Comparison of ENCODE assay signal across 15 mouse cellular contexts in the genomic region with DNA sequence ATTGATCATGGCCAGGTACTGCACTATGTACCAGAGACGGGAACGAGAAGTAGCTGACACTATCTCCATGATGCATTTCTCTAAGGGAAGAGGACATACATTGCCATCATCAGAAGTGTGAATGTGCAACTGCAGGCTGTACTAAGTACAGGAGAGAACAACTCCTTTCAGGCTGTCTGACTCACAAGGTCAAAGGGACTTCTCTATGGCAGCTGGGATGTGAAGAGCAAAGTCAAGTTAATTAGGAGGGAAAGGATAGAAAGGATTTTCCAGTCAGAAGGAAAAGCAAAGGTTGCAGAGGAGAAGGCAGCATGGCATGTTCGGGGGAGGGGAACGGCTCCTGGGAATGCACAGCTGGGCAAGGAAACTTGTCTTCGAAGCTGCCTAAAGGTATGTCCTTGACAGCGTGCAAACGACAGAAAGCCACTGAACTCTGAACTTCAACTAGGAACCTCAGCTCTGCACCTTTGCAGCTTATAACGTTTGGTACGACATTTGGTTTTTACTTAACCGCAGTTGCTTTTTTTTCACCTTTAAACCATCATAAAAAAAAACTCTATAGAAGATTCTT. TPM values are rescaled to one million over a fixed set of nuclear protein-coding genes. Genes with fewer than 3 reads are reported as not detected.
DNase-seq lines count a peak whose midpoint lies in the region; ATAC-seq lines count a peak whose summit lies in the region.
"Had no signal": no experiment of that assay in that cellular context is flagged by ENCODE, and none has a peak within 500 bp of the region (broad histone marks: within the 10 kb centered on the region; RNA-seq: fewer than 3 reads in every experiment).

No protein-coding gene starts in this region.

- H3K4me1 ChIP-seq in hindbrain, embryonic 12.5 days = peaks cover 16% of the 10 kb centered on the region
- no peaks in the 10 kb centered on the region for H3K4me1 ChIP-seq in hindbrain, embryonic 16.5 days (ENCODE audit: control insufficient read depth, insufficient read depth, low read depth, low read length)
- H3K4me1 ChIP-seq in midbrain, embryonic 12.5 days = peaks cover 20% of the 10 kb centered on the region
- peaks cover 18% of the 10 kb centered on the region for H3K4me1 ChIP-seq in midbrain, embryonic 10.5 days
- peaks cover 18% of the 10 kb centered on the region for H3K4me1 ChIP-seq in forebrain, embryonic 12.5 days
- peaks cover 20% of the 10 kb centered on the region for H3K4me1 ChIP-seq in neural tube, embryonic 13.5 days (replicated peaks)

- no peak overlapping the region for H3K4me2 ChIP-seq in hindbrain, embryonic 12.5 days (replicated peaks)
- H3K4me2 ChIP-seq in hindbrain, embryonic 16.5 days (ENCODE audit: low read length) = no peak overlapping the region
- H3K4me2 ChIP-seq in midbrain, embryonic 12.5 days (replicated peaks) = no peak overlapping the region
- H3K4me2 ChIP-seq in forebrain, embryonic 12.5 days = peak overlapping the region; percentile 16; the same call in 1 of the 2 replicates
- H3K4me2 ChIP-seq in neural tube, embryonic 13.5 days = no peak overlapping the region
- H3K4me2 ChIP-seq: embryonic facial prominence, embryonic 13.5 days; heart, embryonic 15.5 days; liver, embryonic 11.5 days had no signal

- no peaks in the 10 kb centered on the region for H3K9me3 ChIP-seq in hindbrain, embryonic 12.5 days (replicated peaks)
- H3K9me3 ChIP-seq in hindbrain, embryonic 16.5 days (ENCODE audit: control insufficient read depth, low read length) = no peaks in the 10 kb centered on the region
- H3K9me3 ChIP-seq in midbrain, embryonic 12.5 days = no peaks in the 10 kb centered on the region
- H3K9me3 ChIP-seq in midbrain, embryonic 10.5 days (replicated peaks) = no peaks in the 10 kb centered on the region
- H3K9me3 ChIP-seq in forebrain, embryonic 12.5 days = no peaks in the 10 kb centered on the region
- H3K9me3 ChIP-seq in neural tube, embryonic 13.5 days = no peaks in the 10 kb centered on the region
- H3K9me3 ChIP-seq: embryonic facial prominence, embryonic 13.5 days; heart, embryonic 15.5 days; lung, embryonic 15.5 days had no signal

- H3K36me3 ChIP-seq in hindbrain, embryonic 12.5 days = peaks cover 8% of the 10 kb centered on the region; the same call in 1 of the 2 replicates
- H3K36me3 ChIP-seq in hindbrain, embryonic 16.5 days (ENCODE audit: control insufficient read depth, insufficient read depth, low read length) = peaks cover 4% of the 10 kb centered on the region; the same call in 1 of the 2 replicates
- peaks cover 14% of the 10 kb centered on the region for H3K36me3 ChIP-seq in midbrain, embryonic 12.5 days
- peaks cover 18% of the 10 kb centered on the region for H3K36me3 ChIP-seq in midbrain, embryonic 10.5 days
- peaks cover 13% of the 10 kb centered on the region; the same call in 1 of the 2 replicates for H3K36me3 ChIP-seq in forebrain, embryonic 12.5 days (replicated peaks)
- peaks cover 18% of the 10 kb centered on the region for H3K36me3 ChIP-seq in neural tube, embryonic 13.5 days

- no peak for DNase-seq in midbrain, embryonic 10.5 days (ENCODE audit: low spot score)
- DNase-seq in spleen, postnatal 36 days (ENCODE audit: low spot score in 2 of 2) = no peak
- DNase-seq: cerebellum, adult 9-10 months; gastrocnemius, postnatal 25 days; thymus, postnatal 25 days had no signal

- WGBS in hindbrain, embryonic 12.5 days = 65% methylated on average over 10 of the region's 10 CpGs
- WGBS in hindbrain, embryonic 16.5 days = 67% methylated on average over 10 of the region's 10 CpGs
- WGBS in midbrain, embryonic 12.5 days = 75% methylated on average over 10 of the region's 10 CpGs
- 82% methylated on average over 10 of the region's 10 CpGs for WGBS in midbrain, embryonic 10.5 days
- WGBS in forebrain, embryonic 12.5 days = 53% methylated on average over 10 of the region's 10 CpGs
- 68% methylated on average over 10 of the region's 10 CpGs for WGBS in neural tube, embryonic 13.5 days

- ATAC-seq in hindbrain, embryonic 12.5 days (ENCODE audit: low FRiP score) = peak; percentile 74; the same call in 1 of the 2 replicates
- ATAC-seq in hindbrain, embryonic 16.5 days = no peak
- ATAC-seq in midbrain, embryonic 12.5 days (ENCODE audit: low FRiP score, low read depth) = 0 out of 2 replicates have a peak, but pooled peaks have one; percentile 27
- ATAC-seq in forebrain, embryonic 12.5 days (ENCODE audit: low FRiP score) = peak; percentile 71; the same call in 1 of the 2 replicates
- ATAC-seq in neural tube, embryonic 13.5 days (ENCODE audit: low read depth) = peak; percentile 45; the same call in 1 of the 2 replicates
- ATAC-seq: activated CD4-positive, CD25-positive, alpha-beta regulatory T cell, adult 4 months had no signal

- H3K27ac ChIP-seq in hindbrain, embryonic 12.5 days = no peak overlapping the region
- H3K27ac ChIP-seq in hindbrain, embryonic 16.5 days (ENCODE audit: low read depth, low read length) = no peak overlapping the region
- 0 out of 2 replicates have a peak overlapping the region, but pooled peaks have one; percentile 25 for H3K27ac ChIP-seq in midbrain, embryonic 12.5 days (replicated peaks)
- no peak overlapping the region for H3K27ac ChIP-seq in midbrain, embryonic 10.5 days (replicated peaks)
- H3K27ac ChIP-seq in forebrain, embryonic 12.5 days = peak overlapping the region; percentile 27; the same call in 1 of the 2 replicates
- no peak overlapping the region for H3K27ac ChIP-seq in neural tube, embryonic 13.5 days (replicated peaks)
- H3K27ac ChIP-seq: embryonic facial prominence, embryonic 13.5 days had no signal

- no peak overlapping the region for H3K4me3 ChIP-seq in hindbrain, embryonic 12.5 days
- H3K4me3 ChIP-seq in hindbrain, embryonic 16.5 days (ENCODE audit: low read length) = no peak overlapping the region
- no peak overlapping the region for H3K4me3 ChIP-seq in midbrain, embryonic 12.5 days
- H3K4me3 ChIP-seq in midbrain, embryonic 10.5 days = no peak overlapping the region
- H3K4me3 ChIP-seq in forebrain, embryonic 12.5 days (replicated peaks) = no peak overlapping the region
- no peak overlapping the region for H3K4me3 ChIP-seq in neural tube, embryonic 13.5 days
- H3K4me3 ChIP-seq: embryonic facial prominence, embryonic 13.5 days; heart, embryonic 15.5 days; lung, embryonic 15.5 days had no signal

- H3K9ac ChIP-seq in hindbrain, embryonic 12.5 days = no peak overlapping the region
- H3K9ac ChIP-seq in hindbrain, embryonic 16.5 days (ENCODE audit: low read depth, low read length) = no peak overlapping the region
- no peak overlapping the region for H3K9ac ChIP-seq in midbrain, embryonic 12.5 days (replicated peaks)
- H3K9ac ChIP-seq in forebrain, embryonic 12.5 days = no peak overlapping the region
- no peak overlapping the region for H3K9ac ChIP-seq in neural tube, embryonic 13.5 days
- H3K9ac ChIP-seq: embryonic facial prominence, embryonic 13.5 days; heart, embryonic 15.5 days; lung, embryonic 15.5 days had no signal

- no peaks in the 10 kb centered on the region for H3K27me3 ChIP-seq in hindbrain, embryonic 12.5 days
- H3K27me3 ChIP-seq in hindbrain, embryonic 16.5 days (replicated peaks; ENCODE audit: control insufficient read depth, insufficient read depth, low read length) = no peaks in the 10 kb centered on the region
- H3K27me3 ChIP-seq in midbrain, embryonic 12.5 days = no peaks in the 10 kb centered on the region
- no peaks in the 10 kb centered on the region for H3K27me3 ChIP-seq in midbrain, embryonic 10.5 days (ENCODE audit: low read depth, poor library complexity, severe bottlenecking)
- no peaks in the 10 kb centered on the region for H3K27me3 ChIP-seq in forebrain, embryonic 12.5 days
- no peaks in the 10 kb centered on the region for H3K27me3 ChIP-seq in neural tube, embryonic 13.5 days
- H3K27me3 ChIP-seq: embryonic facial prominence, embryonic 13.5 days; heart, embryonic 15.5 days; lung, embryonic 15.5 days had no signal

RNA-seq across cellular contexts. Expression of gene Tspan12, which starts 13.0 kb away (rescaled TPM):
- 55.0 and 57.0 TPM in 2 replicates for polyA plus RNA-seq in hindbrain, embryonic 12.5 days (2016; fragmentation: Nextera tagmentation; extraction: Ambion mirVana)
- polyA plus RNA-seq in hindbrain, embryonic 16.5 days (2015; fragmentation: Nextera tagmentation; extraction: Ambion mirVana) = 72.0 and 76.6 TPM in 2 replicates
- polyA plus RNA-seq in midbrain, embryonic 12.5 days (2016; fragmentation: Nextera tagmentation; extraction: Ambion mirVana) = 45.2 and 46.2 TPM in 2 replicates
- 54.6 and 54.8 TPM in 2 replicates for polyA plus RNA-seq in midbrain, embryonic 10.5 days (2016; fragmentation: Nextera tagmentation; extraction: Ambion mirVana)
- polyA plus RNA-seq in forebrain, embryonic 12.5 days (2016; fragmentation: Nextera tagmentation; extraction: Ambion mirVana) = 54.9 and 57.5 TPM in 2 replicates
- 77.5 and 78.9 TPM in 2 replicates for polyA plus RNA-seq in neural tube, embryonic 13.5 days (2015; fragmentation: Nextera tagmentation; extraction: Ambion mirVana)
- polyA plus RNA-seq: activated CD4-positive, CD25-positive, alpha-beta regulatory T cell, adult 4 months had no signal

Comparison
In these comparisons a context has a peak if more than half of its experiments do, and no peak if none do; other contexts are left out.
1. H3K27ac ChIP-seq: peak in midbrain, embryonic 12.5 days (single experiment) and forebrain, embryonic 12.5 days (single experiment); none in hindbrain, embryonic 12.5 days (single experiment), hindbrain, embryonic 16.5 days (single experiment), midbrain, embryonic 10.5 days (single experiment) and neural tube, embryonic 13.5 days (single experiment).